Mouse (Mus musculus) gastrocnemius, postnatal 10 days (tissue): ENCODE results near the gene Stmn1. TPM values are rescaled to one million over a fixed set of nuclear protein-coding genes. Genes with fewer than 3 reads are reported as not detected.
A peak's percentile ranks its signal among the peaks of the same experiment; 100 is the strongest.
"Not testable (repeated sequence)": the region's sequence is repeated elsewhere in the genome, so short reads cannot be mapped to it uniquely, and the experiment has no call there.

Experiments
- DNase-seq: peaks from one replicate; pipeline ENCODE4 v3.0.0; 2021; ENCODE audit warnings: mixed read lengths
- total RNA-seq, 2 experiments: library from RNA; stranded (reverse); gene quantifications; 2 replicates each; pipeline ENCODE4 v1.2.3; 2021

Stmn1 gene
- total RNA-seq, 2 experiments from 2014 or later: 71.2 to 74.5 TPM

DNA sequence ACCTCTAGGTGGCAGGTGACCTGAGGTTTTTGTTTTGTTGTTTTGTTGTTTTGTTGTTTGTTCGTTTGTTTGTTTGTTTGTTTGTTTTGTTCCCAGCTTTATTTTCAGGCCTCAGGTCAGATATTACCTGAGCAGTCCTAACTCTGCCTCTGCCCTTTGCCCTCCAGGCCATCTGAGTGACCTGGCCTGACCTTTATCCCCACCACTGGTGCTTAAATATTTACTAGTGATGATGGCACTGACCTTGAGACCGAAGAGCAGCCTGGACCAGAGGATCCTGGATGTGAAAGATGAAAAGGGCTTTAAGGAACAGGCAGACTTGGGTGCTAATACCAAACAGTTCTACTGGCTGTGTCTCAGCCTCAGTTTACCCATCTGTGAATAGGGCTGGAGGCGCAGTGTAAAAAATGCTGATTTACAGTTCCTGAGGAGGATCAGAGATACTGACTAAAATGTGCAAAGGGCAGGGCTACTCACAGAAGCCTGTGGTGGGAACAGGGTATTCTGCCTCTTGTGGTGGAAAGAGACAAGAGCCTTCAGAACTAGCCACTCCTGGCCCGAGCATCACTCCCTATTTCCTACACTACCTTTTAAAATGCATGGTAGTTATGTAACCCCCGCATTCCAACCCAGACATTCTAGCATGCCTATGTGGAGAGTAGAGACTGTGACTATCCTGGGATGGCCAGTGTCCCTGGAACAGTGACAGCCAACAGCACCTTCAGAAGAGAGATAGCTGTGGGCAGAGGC is 17.2 kb downstream of the Stmn1 start:
- no peak for DNase-seq

DNA sequence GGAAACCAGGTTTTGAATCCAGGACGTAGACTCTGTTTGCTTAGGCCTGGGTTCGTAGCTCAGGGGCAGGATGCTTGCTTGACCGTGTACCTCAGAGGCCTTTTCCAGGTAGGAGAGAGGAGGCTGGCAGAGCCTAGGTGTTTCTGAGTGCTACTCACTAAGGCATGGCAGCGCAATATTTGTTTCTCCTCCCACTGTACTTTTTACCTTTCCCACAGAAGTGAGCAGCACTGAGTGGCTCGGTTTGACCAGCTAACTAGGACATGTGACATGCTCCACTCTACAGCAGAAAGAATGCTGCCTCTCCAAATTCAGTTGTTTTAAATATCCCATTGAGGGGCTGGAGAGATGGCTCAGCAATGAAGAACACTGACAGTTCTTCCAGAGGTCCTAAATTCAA is 20.1 kb downstream of the Stmn1 start:
- no peak for DNase-seq

DNA sequence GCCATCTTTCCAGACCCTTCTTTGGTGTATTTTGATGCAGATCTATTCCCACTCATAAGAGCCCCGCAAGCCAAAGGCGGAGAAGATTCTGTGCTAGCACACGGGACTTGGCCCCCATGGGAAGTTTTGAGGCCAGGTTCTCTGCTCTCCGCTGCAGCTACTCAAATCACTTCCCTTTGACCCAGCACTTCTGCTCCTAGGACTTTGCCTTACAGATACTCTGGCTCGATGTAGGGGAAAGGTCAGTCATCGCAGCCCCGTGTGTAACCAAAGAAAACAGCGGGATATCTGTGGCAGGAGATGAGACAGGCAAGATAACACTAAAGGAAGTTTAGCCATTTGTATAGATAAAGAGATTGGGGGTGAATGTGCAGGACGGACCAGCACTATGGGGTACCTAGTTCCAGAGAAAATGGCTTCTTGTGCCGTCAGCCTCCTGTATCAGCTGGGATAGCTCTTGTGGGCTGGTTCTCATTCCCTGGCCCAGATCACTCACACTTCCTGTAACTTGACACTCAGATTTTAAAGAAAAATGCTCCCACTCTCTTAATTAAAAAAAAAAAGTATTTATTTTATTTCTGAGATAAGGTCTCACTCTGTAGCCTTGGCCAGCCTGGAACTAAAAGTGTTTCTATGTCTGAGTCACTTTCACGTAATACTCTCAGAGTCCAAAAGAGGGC is 22.0 kb downstream of the Stmn1 start:
- no peak for DNase-seq

DNA sequence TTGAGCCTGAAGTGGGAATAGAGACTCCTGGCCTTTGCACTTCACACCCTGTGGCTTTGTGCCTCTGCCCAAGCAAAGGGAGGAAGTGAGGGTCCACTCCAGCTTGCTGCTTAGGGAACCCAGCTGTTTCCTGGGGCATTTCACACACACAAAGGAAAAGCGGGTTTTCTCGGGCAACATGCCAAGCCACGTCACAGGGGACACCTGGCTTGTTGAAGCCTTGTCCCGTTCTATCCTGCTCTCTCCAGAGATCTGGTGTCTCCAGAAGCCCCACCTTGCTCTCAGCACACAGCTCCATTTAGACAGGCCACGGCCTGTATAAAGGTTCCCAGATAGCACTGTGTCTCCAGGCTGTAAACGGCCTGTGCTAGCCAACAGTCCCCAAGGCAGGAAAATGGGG is 23.6 kb downstream of the Stmn1 start:
- peak; percentile 39 for DNase-seq

DNA sequence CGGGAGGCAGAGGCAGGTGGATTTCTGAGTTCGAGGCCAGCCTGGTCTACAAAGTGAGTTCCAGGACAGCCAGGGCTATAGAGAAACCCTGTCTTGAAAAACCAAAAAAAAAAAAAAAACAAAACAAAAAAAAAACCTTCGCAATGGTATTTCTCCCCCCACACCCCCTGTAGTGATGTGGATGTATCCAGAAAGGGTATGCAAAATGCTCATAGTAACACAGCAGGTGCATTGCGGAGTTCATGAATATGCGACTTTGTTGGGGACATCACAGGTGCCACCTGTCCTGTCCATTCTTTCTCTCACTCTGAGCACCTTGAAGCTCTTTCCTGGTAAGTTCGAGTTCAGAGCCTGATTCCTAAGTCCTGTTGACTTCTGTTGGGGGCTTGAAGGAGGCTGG is 26.0 kb downstream of the Stmn1 start:
- not testable (repeated sequence) for DNase-seq

DNA sequence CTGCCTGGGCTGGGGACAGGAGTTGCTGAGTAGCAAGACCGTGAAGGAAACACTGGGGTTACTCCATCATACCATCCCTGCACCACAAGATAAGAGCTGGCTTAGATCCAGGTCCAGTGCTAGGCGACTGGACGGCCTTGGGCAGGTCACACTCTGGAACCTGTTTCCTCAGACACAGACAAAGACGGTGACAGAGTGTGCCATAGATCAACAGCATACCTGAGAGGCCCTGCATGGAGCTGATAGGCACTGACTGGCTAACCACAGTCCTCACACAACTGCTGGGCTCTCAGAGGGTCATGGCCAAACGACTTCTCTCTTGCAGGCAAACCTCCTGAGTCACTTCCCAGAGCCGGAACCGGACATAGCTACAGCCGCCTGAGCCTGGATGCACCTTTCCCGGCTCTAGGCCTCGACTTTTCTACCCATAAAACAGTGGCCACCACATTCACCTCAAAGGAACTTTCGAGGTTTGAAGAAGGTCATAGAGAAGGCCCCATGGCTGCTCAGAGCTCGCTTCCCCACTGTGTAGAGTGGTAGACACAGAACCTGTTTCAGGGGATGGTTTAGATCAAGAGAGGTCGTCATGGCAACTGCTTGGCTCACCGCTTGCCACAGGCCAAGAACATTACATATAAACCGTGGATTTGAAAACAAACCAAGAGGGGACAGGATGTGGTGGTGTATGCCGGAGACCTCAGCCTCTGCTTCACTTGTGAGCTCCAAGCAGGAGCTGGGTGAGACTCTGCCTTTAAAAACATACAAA is 26.8 kb downstream of the Stmn1 start:
- no peak for DNase-seq

DNA sequence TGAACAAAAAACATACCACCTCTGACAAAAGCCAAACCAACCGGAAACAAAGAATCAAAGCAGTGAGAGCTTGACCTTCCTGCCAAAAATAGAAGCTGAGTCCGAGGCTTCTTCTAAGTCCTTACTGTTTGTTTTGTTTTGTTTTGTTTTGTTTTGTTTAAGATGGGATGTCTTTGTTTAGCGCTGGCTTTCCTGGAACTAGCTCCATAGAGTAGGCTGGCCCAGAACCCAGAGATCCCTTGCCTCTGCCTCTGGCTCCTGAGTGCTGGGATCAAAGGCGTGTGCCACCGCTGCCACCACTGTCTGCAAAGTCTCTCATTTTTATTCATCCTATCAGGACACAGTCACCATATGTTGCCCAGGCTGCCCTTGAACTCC is 27.4 kb downstream of the Stmn1 start:
- DNase-seq: no peak

DNA sequence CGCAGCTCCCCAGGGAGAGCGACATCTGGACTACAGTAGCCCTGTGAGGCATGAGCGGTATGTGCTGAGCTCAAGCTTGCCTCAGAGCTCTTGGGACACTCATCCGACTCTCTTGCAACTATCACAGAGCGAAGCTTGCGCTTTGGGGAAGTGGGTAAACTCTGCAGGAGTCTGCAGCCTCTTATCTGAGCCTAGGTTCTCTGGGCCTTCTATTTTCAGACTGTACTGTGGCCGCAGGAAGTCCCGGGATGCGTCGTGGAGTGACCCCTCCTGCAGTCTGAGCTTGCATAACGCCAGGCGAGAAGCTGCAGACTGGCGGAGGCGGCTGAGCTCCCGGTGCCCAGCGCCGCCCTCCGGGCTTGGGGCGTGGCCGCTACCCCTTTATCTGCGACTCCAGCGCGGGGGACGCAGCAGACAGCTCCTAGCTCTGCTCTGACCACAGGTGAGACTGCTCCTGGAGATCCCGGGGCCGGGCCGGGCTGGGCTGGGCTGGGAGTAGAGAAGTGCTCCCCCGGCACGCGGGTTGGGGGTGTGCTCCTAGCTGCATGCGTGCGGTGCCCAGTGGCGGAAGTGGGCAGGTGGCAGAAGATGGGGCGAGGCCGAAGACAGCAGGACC is 28.6 kb downstream of the Stmn1 start, which contains the start of gene Paqr7:
Gene Paqr7, plus strand, starts transcription at position 103 of the 616 bp plus-strand sequence.
- peak; percentile 66 for DNase-seq

DNA sequence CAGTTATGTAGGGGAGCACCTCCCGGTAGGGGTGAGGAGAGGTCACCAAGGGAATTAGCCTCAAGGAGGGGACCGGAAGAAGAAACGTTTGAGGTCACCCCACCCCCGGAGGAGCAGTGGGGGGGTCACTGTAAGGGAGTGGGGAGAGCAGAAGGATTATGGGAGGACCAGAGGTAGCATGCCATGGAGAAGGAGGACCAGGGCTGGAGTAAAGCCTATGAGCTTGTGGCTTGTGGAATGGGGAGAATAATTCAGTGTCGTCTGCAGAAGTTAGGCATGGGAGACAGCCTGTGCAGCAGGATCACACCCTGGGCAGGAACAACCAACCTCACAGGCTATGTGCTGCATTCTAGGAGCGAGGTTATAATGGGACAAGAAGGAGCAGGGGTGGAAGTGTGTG is 29.1 kb downstream of the Stmn1 start:
- no peak for DNase-seq

DNA sequence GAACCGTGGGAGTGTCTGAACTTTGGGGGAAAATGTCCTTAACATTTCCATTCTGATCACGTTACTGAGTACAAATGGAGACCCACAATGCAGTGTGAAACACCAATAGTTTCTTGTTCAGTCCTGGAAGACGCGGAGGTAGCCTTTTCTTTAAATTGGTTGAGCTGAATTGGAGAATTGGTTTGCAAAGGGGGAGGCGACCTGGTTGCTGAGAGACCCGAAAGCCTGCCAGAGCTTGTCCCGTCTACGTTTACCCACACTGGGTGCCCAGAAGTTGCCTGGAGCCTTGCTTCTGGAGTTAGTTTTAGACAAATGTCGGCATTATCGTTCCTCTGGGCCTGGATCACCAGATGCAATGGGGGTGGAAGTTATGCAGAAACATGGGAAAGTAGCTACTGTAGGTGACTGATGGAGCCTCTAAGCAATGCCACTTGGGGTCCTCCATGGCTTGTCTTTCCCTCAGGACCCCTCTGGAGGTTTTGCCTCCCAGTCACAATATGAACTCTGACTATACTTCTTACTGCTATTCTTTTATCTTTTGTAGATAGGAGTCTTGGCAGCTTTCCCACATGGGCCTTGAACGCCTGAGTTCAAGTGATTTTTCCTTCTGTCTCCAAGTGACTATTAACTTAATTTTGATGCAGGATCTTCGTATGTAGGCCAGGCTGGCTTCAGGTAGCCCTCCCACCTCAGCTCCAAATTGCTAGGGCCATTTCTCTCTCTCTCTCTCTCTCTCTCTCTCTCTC is 30.0 kb downstream of the Stmn1 start:
- DNase-seq: no peak

DNA sequence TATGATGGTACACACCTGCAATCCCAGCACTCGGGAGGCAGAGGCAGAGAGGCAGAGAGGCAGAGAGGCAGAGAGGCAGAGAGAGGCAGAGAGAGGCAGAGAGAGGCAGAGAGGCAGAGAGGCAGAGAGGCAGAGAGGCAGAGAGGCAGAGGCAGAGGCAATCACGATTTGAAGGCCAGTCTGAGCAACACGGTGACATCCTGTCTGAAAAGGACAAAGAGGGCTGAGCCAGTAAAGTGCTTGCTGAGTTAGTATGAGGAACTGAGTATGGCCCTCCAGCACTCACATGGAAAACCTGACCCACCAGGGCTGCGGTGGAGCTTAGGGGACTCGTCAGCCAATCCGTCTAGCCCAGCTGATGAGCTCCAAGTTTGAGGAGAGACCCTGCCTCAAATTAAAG is 30.9 kb downstream of the Stmn1 start:
- DNase-seq: not testable (repeated sequence)

DNA sequence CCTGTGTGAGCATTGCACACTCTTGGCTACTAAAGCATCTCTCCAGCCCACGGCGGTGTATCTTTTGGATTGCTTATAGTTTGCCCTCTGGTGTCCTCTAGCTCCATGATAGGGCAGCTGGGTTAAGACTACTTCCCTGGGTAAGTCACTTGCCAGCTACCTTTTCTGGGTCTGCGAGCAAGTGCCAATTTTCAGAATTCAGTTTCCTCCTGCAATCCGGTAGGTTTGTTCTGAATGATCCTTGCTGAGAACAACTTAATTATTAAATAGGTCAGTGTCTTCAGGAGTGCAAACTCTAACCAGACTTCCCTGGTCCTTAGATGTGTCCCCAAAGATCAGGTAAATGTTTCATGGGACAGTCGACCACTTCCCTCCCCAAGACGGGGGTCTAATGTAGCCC is 33.0 kb downstream of the Stmn1 start:
- no peak for DNase-seq

DNA sequence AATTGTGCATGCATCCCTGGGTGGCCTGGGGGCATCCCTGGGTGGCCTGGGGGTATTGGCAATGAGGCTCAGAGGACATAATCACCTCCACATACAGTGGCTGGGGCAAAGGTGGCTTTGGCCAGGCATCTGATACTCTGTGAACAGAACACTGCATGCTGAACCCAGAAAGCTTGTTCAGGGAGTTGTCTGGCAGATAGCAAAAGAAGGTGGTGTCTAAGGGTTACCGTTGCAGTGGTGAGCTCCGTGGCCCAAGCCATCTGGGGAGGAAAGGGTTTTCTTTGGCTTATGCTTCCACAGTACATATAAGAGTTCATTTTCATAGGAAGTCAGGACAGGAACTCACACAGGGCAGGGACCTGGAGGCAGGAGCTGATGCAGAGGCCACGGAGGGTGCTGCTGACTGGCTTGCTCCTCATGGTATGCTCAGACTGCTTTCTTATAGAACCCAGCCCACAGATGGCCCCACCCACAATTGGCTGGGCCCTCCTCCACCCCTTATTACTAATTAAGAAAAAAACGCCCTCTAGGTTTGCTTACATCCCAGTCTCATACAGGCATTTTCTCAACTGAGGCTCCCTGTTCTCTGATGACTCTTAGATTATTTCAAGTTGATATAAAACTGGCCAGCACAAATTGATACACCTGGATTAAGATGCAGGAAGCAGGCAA is 35.7 kb downstream of the Stmn1 start:
- DNase-seq: no peak

DNA sequence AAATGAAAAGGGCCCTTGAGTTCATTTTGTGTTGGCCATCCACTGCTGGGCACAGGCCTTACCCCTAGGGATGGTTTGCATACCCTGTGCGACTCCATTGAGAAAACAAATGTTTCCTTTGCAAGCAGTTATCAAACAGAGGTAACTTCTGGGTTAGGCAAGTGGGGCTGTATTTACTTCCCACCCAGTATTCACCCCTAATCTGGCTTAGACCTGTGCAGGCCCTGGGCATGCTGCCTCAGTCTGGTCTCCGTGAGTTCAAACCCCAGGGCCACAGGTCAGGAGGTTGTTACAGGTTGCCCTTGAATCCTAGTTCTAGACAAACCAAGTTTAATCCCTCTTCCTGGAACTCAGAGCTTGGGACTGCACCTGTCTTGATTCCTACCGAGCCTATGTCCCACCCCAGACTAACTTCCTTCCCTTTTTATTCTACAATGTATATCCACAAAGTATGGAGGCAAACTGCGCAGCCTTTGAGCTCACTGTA is 37.2 kb downstream of the Stmn1 start:
- DNase-seq: no peak

DNA sequence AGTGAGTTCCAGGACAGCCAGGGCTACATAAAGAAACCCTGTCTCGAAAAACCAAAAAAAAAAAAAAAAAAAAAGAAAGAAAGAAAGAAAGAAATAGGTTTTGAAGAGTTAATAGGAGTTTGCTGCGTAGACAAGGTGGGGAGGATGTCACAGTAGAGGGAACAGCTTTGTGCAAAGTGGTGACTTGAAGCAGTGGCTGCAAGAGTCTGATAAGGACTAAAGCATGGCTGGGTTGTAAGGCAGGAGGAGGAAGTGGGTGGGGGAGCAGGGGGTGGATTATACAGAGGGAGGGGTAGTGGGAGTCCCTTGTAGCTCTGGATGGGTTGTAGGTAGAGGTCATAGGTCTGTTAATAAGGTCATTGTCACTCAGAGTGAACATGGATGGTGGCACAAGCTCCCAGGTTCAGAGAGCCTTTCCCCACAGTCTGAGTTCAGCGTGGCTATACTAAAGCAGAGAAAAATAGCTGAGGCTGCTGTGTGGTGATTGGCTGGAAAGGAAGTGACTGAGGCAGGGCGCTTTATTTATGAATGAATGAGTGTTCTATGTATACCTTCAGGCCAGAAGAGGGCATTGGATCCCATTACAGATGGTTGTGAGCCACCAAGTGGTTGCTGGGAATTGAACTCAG is 38.0 kb downstream of the Stmn1 start:
- DNase-seq: no peak

DNA sequence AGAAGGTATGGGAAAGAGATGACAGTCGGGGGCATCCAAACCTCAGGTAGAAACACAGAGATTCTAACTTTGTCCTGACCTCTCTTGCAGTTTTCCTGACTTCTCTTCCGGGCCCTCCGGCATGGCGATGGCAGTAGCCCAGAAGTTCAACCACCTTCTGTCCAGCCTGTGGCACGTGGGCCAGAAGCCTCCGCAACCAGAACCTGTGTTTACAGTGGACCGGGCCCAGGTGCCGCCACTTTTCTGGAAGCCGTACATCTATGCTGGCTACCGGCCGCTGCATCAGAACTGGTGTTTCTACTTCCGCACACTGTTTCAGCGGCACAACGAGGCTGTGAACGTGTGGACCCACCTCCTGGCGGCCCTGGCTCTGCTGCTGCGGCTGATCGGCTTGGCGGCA is 38.6 kb downstream of the Stmn1 start:
- DNase-seq: no peak

DNA sequence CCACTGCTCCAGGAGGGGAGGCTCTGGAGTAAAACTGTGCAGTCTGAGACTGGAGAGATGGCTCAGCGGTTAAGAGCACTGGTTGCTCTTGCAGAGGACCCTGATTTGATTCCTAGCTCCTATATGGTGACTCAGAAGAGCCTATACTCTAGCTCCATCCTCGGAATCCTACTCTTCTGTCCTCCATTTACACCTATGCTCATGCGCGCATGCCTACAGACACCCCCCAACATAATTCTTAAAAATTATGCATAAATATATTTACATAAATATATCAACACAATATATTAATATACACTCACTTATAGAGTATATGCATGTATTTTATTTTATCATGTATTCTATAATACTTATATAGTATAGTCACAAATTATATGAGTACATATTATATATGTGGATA is 42.3 kb downstream of the Stmn1 start:
- no peak for DNase-seq

DNA sequence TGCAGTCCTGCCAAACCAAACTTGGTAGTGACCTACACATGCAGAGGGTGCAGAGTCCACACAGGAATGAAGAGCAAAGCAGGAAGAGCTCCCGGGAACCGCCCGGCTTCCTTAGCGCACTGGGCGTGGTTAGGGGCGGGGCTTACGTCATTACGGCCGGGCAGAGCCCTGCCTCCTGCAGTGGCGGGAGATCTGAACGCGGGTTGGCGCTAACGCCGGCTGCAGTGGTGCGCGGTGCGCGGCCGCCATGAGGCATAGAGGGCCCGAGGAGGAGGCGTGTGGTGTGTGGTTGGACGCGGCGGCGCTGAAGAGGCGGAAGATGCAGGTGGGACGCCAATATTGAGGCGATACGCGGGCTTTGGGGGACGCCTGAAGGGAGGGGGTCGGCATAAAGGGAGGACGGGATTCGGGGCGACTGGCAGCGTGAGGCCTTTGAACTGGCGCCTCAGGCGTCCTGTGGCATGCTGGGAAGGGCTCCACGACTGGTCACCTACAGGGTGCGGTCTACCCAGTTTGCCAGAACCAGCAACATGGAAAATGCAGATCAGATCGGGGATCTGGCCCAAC is 42.8 kb downstream of the Stmn1 start, which contains the start of gene Aunip:
Gene Aunip, plus strand, starts transcription at position 155 of the 567 bp plus-strand sequence.
- DNase-seq: peak; percentile 96

DNA sequence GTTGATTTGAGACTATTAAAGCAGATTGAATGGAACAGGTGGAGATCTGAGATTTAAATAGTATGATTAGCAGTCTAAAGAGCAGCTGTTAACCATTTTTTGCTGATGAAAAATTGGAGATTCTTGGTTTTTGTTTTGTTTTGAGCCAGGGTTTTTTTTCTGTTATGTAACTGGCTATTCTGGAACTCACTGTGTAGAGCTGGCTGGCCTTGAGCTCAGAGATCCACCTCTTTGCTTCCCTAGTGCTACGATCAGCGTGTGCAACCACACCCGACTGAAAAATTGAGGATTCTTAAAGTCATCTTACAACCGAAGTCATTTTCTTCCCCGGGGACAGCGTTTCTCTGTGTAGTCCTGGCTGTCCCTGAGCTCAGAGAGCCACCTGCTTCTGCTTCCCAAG is 43.6 kb downstream of the Stmn1 start:
- no peak for DNase-seq

DNA sequence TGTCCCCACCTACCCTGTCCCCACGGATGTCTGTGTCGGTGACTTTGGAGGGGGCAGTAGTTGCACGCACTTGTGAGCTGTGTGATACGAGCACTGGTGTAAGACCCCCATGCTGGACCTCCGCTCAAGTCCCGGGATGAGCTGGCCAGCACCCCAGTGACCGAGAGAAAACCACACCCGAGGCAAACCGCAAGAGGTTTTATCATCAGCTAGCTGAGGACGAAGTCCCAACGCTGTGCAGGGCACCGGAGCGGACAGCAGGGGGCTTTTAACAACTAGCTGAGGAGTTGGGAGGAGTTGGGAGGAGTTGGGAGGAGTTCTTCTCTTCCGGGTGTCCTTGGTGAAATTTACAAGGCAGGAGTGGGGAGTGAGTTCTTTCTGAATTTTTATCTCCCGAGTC is 44.7 kb downstream of the Stmn1 start:
- DNase-seq: peak; percentile 72
